Mouse (Mus musculus) stomach, embryonic 16.5 days (tissue): ENCODE measurements around the gene Sv2b. TPM values are rescaled to one million over a fixed set of nuclear protein-coding genes. Genes with fewer than 3 reads are reported as not detected.

ENCODE experiments used
- ATAC-seq: fragments of 200-750 bp; cut with Nextera tagmentation; 2 replicates; pipeline ENCODE4 v1.8.0; 2017; ENCODE audit warnings: moderate number of reproducible peaks, moderate TSS enrichment; ENCODE audit not compliant: insufficient read depth, low FRiP score
- H3K27ac ChIP-seq: fragments of 300-500 bp; sonication (generic); 2 replicates; pipeline ENCODE4 v1.5.1; 2014; ENCODE audit warnings: low read length
- H3K27me3 ChIP-seq: fragments of 300-500 bp; sonication (generic); 2 replicates; pipeline ENCODE4 v1.6.1; 2014; ENCODE audit warnings: low read length, control low read depth, mixed read lengths; ENCODE audit not compliant: control insufficient read depth, insufficient read depth
- H3K36me3 ChIP-seq: fragments of 300-500 bp; sonication (generic); 2 replicates; pipeline ENCODE4 v1.6.1; 2014; ENCODE audit warnings: low read length; ENCODE audit not compliant: control insufficient read depth, insufficient read depth
- H3K4me1 ChIP-seq: fragments of 300-500 bp; sonication (generic); 2 replicates; pipeline ENCODE4 v1.6.1; 2014; ENCODE audit warnings: low read length, control low read depth, mixed read lengths; ENCODE audit not compliant: control insufficient read depth, insufficient read depth
- H3K4me2 ChIP-seq: fragments of 300-500 bp; sonication (generic); 2 replicates; pipeline ENCODE4 v1.6.1; 2014; ENCODE audit warnings: low read depth, low read length, mixed read lengths
- H3K4me3 ChIP-seq: fragments of 300-500 bp; sonication (generic); replicated peaks from 2 replicates; pipeline ENCODE4 v1.5.1; 2014; ENCODE audit warnings: mild to moderate bottlenecking, low read length
- H3K9ac ChIP-seq: fragments of 300-500 bp; sonication (generic); 2 replicates; pipeline ENCODE4 v1.6.1; 2014; ENCODE audit warnings: low read length
- H3K9me3 ChIP-seq: fragments of 300-500 bp; sonication (generic); replicated peaks from 2 replicates; pipeline ENCODE4 v1.6.1; 2016; ENCODE audit warnings: low read length, control low read depth; ENCODE audit not compliant: control insufficient read depth
- WGBS: fragments of 180-500 bp; shearing (Covaris S2); extraction: QIAGEN DNeasy Blood & Tissue Kit; methylation state at CpG from one replicate; pipeline ENCODE4 v1.1.7; 2014; 5-methylcytosine and 5-hydroxymethylcytosine counted together
- polyA plus RNA-seq: library from polyadenylated mRNA; unstranded; fragments of >200 nt; fragmentation: Nextera tagmentation; extraction: Ambion mirVana; gene quantifications from 2 replicates; pipeline ENCODE4 v1.2.1, GENCODE M21; 2015

The Sv2b gene
- polyA plus RNA-seq: 3.4 TPM in 2 replicates

DNA sequence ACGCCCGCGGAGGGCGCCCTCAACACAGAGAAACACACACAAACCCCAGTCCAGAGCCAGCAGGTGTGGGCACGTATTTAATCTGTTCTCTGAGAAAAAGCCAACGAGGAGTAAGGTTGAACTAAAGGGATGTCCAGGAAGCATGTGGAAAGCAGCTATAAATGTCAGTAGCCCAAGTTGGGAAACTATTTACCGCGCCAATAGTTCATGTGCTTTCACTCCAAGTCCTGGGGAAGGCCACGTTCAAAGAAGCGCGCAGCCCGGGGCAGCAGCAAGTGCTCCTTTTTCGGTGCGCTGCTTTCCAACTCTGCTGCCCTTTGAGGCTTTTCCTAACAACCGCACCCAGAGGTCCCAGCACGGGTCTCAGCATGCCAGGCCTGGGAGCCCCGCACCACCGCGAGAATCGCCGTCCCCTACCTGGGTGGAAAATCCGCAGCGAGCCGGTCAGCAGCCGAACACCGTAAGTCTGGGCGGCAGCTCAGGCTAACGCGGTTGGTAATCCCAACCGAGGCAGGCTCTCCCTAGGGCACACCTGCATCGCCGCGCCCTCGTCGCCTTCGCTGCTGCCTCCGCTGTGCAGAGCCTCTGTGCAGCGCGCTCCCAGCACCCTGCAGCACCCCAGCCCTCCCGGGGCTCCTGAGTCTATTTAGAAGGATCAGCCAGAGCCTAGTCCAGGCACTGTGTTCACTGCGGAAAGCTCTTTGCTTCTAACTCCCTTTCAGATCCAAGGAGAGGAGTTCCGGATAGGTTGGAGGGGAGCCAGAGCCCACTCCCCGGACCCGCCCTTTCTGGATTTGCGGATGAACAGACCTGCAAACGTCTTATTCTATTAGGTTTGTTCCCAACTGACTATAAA is at the start of gene Sv2b:
TSS of gene Sv2b (minus strand) at position 806 of the 856 bp plus-strand sequence.
- Histone ChIP-seq H3K4me1 (peaks cover 3% of the 10 kb centered on the region), H3K4me3 (peak within 1 kb of the TSS; percentile 40), H3K27ac (no peak within 1 kb of the TSS), H3K27me3 (peaks cover 22% of the 10 kb centered on the region), H3K4me2 (peak within 1 kb of the TSS; percentile 52), H3K9me3 (no peaks in the 10 kb centered on the region), H3K36me3 (no peaks in the 10 kb centered on the region), H3K9ac (peak within 1 kb of the TSS; percentile 48)
- WGBS: 2% methylated on average over 46 of the region's 46 CpGs
- peak; percentile 73 for ATAC-seq

DNA sequence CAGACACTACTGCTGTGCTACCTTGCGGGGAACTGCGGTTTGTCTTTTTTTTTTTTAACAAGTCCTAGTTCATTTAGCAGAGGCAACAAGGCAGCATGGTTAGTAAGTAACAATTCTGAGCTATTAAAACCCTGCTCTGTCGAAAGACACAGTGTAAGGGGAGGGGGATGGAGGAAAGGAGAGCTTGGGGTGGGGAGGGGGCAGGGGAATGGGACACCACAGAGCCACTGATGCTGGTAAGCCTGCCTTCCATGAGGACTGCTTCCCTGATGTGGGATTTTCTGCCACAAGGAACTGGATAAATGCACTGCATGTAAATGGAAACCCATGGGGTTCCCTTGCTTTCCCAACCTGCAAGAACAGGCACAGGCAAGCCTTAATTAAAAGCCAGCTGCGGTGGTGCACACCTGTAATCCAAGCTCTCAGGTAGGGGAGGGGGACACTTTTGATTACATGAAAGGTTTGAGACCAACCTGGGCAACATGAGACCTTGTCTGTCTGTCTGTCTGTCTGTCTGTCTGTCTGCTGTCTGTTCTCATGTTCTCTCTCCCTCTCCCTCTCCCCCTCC is 49.3 kb upstream of the Sv2b start:
- Histone ChIP-seq H3K27ac (no peak overlapping the region), H3K4me1 (no peaks in the 10 kb centered on the region), H3K27me3 (no peaks in the 10 kb centered on the region), H3K9me3 (no peaks in the 10 kb centered on the region), H3K9ac (no peak overlapping the region), H3K4me2 (no peak overlapping the region), H3K36me3 (no peaks in the 10 kb centered on the region), H3K4me3 (no peak overlapping the region)
- no peak for ATAC-seq
- 54% methylated on average over 4 of the region's 4 CpGs for WGBS

DNA sequence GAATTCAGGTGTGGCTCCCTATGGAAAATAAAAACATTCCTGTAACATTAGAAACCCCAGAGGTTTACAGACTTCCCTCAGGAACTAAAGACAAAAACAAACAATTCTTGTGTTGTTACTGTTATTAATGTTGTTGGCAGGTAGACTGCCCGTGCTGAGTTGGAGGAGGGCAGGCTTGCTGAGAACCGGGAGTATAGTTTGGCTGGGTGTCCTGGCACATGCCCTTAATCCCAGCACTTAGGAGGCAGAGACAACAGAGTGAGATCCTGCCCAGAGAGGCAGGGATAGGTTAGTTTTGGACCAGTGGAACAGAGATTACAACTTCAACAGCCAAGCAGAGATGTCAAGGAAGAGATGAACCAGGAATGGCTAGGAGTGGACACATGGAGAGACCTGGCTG is 46.5 kb upstream of the Sv2b start:
- H3K9ac ChIP-seq: no peak overlapping the region
- WGBS: 58% methylated on average over 2 of the region's 2 CpGs

DNA sequence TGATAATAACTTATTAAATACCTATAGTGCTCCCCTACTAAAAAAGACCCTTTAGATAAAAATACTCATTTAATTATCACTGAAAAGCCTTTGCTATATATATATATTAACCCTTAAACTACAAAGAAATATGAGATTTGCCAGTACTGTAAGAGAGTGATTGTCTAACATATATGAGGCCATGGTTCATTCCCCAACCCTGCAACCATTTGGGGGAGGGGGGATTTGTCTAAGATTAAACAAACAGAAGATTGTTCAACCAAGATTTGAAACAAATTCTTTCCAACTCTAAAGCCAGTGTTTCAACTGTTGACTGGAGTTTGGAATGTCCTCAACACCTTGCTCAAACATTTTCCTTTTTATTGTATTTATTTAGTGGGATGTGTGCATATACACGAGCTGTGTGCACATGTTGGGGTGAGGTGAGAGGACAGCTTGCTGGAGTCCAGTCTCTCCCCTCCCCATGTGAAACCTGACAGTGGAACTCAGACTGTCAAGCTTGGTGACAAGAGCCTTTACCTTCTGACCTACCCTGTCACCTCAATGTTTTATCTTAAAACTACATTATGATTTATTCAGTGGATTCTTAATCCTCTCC is 43.8 kb upstream of the Sv2b start:
- ATAC-seq: peak; percentile 33; the same call in 1 of the 2 replicates
- no peak overlapping the region for H3K4me2 ChIP-seq
- no peak overlapping the region for H3K9ac ChIP-seq
- H3K36me3 ChIP-seq: no peaks in the 10 kb centered on the region
- H3K9me3 ChIP-seq: no peaks in the 10 kb centered on the region
- no peaks in the 10 kb centered on the region for H3K4me1 ChIP-seq
- H3K27ac ChIP-seq: no peak overlapping the region
- no peaks in the 10 kb centered on the region for H3K27me3 ChIP-seq
- no peak overlapping the region for H3K4me3 ChIP-seq
- WGBS: 31% methylated on average over 1 of the region's 1 CpGs

More for the DNA sequence above, 46.5 kb upstream of the Sv2b start:
- no peak overlapping the region for H3K4me2 ChIP-seq
- H3K9me3 ChIP-seq: no peaks in the 10 kb centered on the region
- no peaks in the 10 kb centered on the region for H3K4me1 ChIP-seq
- no peaks in the 10 kb centered on the region for H3K36me3 ChIP-seq
- H3K4me3 ChIP-seq: no peak overlapping the region
- H3K27ac ChIP-seq: no peak overlapping the region
- H3K27me3 ChIP-seq: no peaks in the 10 kb centered on the region
- no peak for ATAC-seq

DNA sequence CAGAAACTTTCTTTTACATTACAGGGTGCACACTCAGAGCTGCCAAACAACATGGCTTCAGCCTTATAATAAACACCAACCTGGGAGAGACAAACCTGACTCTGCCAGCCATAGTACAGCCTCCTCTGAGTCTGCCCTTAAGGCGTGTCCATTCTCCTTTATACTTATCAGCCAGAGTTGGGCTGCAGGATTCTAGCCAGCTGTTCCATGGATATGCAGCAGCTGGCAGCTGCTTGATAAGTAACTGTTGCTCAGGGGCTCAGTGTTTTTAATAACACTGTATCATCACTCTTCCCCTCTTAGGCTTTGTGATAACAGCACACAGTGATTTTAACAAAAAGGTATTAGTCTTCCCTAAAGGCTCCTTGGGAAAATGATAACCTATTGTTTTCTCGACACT is 41.1 kb upstream of the Sv2b start:
- no peaks in the 10 kb centered on the region for H3K27me3 ChIP-seq
- H3K4me2 ChIP-seq: no peak overlapping the region
- no peaks in the 10 kb centered on the region for H3K9me3 ChIP-seq
- no peaks in the 10 kb centered on the region for H3K4me1 ChIP-seq
- no peak overlapping the region for H3K4me3 ChIP-seq
- WGBS: 42% methylated on average over 2 of the region's 2 CpGs
- H3K9ac ChIP-seq: no peak overlapping the region
- H3K36me3 ChIP-seq: no peaks in the 10 kb centered on the region
- H3K27ac ChIP-seq: no peak overlapping the region
- no peak for ATAC-seq

DNA sequence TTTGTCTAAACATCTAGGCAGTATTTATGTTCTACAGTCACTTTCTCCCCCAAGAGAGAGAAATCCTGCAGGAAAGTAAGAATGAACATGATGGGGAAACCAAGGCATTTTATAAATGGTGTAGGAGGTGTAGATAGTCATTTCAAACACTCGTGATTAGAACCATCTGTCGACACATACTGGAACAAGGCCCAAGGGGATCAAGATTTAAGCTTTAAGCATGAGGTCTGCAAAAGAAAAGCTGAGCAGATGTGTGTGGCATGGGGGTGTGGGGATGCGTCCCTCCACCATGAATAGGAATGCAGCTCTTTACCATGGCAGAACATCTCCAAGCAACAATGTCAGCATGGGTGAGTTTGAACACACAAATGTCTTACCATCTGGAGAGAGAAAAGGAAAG is 23.2 kb upstream of the Sv2b start:
- Histone ChIP-seq H3K4me3 (no peak overlapping the region), H3K36me3 (no peaks in the 10 kb centered on the region), H3K4me1 (no peaks in the 10 kb centered on the region), H3K27ac (no peak overlapping the region), H3K27me3 (no peaks in the 10 kb centered on the region), H3K9me3 (no peaks in the 10 kb centered on the region), H3K9ac (no peak overlapping the region), H3K4me2 (no peak overlapping the region)
- WGBS: 34% methylated on average over 3 of the region's 3 CpGs
- ATAC-seq: no peak

DNA sequence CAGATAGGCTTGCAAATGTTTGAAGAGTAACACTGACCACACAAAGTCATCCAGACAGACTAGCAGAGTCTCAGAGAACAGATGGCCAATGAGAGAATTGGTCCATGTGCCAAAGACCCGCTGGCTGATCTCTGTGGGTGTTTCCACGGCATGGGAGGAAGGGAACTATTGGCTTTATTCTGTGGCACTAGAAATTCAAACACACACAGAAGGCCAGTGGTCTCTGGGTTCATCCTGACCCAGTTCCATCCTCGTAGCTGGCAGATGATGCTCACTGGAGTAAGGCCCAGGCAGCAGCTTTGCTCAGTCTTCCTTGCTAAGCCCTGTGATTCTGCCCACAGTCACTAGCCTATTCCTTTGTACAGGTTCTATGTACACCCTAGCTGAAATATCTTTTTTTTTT is 20.7 kb upstream of the Sv2b start:
- no peak overlapping the region for H3K4me3 ChIP-seq
- 62% methylated on average over 3 of the region's 3 CpGs for WGBS

DNA sequence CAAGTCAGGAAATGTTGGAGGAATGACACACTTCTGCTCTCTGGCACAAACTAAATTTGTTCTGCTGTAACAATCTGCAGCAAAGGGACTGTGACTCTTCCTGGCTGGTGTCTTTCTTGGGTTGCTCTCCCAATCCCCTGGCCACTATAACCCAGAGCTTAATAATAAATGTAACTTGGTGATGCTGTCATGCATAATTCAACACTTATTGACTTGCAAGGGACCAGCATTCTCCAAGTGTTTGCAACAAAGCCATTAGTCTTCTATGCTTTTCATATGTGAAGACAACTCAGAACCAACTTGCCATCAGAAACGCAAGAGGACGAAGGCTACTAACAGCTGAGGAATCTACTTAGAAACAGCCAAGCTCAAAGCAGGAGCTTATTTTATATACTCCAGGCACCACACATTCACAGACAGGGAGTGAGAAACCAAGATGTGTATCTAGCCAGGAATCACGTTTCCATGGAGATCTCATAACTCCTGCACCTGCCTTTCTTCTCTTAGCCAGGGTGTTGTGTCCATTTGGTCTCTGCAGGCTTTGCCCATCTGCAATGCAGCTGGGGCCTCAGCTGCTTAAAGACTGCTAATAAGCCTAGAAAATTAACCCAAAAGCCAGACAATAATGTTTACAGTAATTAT is 19.8 kb upstream of the Sv2b start:
- Histone ChIP-seq H3K36me3 (no peaks in the 10 kb centered on the region), H3K9ac (no peak overlapping the region), H3K4me3 (no peak overlapping the region), H3K27ac (no peak overlapping the region), H3K27me3 (no peaks in the 10 kb centered on the region), H3K9me3 (no peaks in the 10 kb centered on the region), H3K4me1 (no peaks in the 10 kb centered on the region), H3K4me2 (no peak overlapping the region)
- 51% methylated on average over 3 of the region's 3 CpGs for WGBS
- ATAC-seq: no peak

More for the DNA sequence above, 20.7 kb upstream of the Sv2b start:
- no peaks in the 10 kb centered on the region for H3K9me3 ChIP-seq
- H3K36me3 ChIP-seq: no peaks in the 10 kb centered on the region
- H3K27ac ChIP-seq: no peak overlapping the region
- no peak for ATAC-seq
- no peak overlapping the region for H3K9ac ChIP-seq
- H3K4me1 ChIP-seq: no peaks in the 10 kb centered on the region
- no peak overlapping the region for H3K4me2 ChIP-seq
- H3K27me3 ChIP-seq: no peaks in the 10 kb centered on the region

DNA sequence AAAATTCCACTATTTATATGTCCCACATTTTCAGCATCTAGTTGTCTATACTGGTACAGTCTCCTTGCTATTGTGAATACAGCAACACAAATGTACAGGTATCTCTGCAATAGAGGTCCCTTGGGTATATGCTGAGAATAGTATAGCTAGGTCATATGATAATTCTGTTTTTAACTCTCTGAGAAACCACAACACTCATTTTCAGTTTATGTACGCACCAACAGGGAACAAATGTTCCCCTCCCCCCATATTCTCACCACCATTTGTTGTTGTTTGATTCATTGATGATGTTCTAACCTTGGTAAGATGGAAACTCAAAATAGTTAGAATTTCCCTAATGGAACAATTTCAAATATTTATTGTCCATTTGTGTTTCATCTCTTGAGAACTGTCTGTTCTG is 16.2 kb upstream of the Sv2b start:
- Histone ChIP-seq H3K27ac (no peak overlapping the region), H3K4me3 (no peak overlapping the region), H3K4me1 (no peaks in the 10 kb centered on the region), H3K27me3 (no peaks in the 10 kb centered on the region), H3K9ac (no peak overlapping the region), H3K9me3 (no peaks in the 10 kb centered on the region), H3K4me2 (no peak overlapping the region), H3K36me3 (no peaks in the 10 kb centered on the region)
- ATAC-seq: no peak
- WGBS: 85% methylated on average over 1 of the region's 1 CpGs
